Mouse (Mus musculus) neural tube, embryonic 10.5 days (tissue): ENCODE measurements at regions not wholly inside any gene's neighbourhood (a gene's known extent, or its start where the extent isn't known, plus 50 kb on each side); places are given as distances from the start of the nearest gene placed in this dataset.

Experiments
- DNase-seq: peaks from one replicate; pipeline ENCODE4 v3.0.0-alpha.2; 2017; ENCODE audit warnings: low spot score; ENCODE audit errors: extremely low spot score

DNA sequence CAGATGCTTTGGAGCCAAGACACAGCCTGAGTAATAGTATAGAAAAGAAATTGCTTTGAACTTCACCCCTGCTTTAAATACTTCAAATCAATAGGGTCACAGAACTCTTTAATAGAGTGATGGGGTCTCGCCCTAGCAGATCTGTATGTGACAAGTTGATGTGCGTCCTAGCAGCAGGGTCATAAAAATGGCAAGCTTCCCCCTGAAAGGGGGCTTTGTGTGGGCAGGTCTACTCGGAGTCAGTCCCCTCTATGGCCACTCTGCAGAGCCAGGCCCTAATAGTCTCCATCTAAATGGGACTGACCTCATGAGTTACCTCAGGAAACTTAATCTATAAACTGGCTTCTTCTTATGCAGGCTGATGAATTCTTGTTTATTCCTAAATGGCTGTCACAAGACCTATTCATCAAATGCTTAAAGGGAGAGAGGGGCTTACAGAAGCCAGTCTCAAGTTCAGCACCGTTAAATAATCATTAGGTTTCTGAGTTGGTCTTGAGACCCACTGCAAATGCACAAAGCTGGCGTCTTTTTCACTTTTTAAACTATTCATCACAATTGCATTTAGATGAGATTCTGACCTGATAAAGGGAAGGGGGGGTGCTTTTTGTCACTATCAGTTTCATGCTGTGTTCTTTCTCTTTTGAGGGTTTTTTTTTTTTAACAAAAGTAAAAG lies 457.0 kb upstream of the Fam92a start:
- peak; percentile 40 for DNase-seq

DNA sequence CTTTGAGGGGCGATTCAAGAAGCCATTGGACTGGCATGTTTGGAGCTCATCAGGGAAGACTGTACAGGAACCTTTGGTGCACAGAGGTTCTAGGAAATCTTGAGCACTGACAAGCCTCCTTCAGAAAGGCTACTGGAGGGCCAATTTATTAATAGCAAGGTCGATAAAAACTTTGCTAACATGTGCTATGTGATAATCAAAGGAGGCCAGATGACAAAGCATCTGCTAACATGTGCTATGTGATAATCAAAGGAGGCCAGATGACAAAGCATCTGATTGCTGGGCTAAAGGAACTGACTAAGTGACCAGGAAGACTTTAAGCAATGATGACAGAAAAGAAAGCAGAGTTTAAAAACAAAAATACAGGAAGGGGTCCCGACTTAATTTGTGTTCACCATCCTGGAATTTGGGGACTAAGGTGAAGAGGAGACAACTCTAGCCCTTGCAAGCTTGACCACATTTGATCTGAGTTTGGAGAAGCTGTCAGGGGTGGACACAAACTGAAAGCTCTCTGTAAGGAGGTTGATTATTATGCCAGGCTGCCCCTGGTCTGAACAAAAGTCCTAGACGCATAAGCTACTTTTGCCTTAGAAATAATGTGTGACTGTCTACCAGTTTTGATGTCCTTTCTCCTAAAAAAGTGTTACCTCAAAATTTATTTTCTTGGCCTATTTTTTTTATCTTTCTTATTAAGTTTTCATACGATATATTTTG lies 455.5 kb upstream of the Fam92a start:
- no peak for DNase-seq

DNA sequence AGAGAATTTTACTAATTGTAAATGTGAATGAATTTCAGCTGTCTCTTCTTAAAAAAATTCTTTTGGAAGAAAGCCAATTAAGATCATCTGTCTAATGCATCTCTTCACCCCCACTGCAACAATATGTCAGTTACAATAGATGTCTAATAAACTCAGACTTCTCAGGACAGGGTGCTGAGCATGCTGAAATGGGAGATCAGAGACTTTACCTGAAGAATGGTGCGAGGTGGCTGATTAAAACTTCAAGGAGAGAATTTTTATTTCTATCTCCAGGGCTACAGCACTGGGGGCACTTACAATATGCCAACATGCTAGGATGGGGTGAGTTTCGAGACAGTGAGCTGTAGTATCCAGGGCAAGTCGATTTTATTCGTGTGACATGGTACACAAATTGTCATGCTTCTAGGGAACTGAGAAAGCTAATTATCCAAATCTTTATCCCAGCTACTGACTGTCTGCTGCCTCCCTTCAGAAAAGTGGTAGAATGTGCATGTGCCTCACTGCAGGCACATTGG lies 449.0 kb upstream of the Fam92a start:
- no peak for DNase-seq

DNA sequence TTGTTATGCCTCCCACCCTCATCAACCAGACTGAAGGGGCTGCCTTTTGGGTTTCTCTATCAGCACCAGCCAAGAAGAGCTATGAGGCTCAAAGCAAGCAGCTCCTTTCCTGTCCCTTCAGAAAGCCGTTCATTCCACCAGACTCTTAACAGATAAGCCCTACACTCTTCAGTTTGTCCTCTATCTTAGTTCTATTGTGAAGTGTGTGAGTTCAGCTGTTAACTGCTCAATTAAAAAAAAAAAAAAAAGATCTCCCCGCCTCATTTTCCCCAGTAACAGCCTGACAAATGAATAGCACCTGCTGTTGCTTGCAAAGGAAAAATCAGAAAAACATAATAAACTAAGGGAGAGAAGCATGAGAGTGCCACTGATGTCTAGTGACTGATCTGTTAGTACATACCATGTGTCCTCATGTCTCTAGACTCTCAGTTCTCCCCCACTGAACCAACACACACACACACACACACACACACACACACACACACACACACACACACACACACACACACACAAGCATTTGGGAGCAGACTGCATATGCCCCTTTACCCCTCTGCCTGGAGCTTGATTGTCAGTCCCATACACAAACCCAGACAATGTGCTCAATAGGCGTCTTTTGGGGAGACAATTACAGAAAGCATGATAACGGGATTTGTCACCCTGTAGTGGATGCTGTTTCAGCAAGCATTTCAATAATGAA lies 448.4 kb upstream of the Fam92a start:
- DNase-seq, result no peak

- DNase-seq, result no peak
These were observed 444.9 kb upstream of the Fam92a start for GRCm38 (mm10) chr4:12616665-12617064.

- DNase-seq, result no peak
These were observed 439.7 kb upstream of the Fam92a start for GRCm38 (mm10) chr4:12611511-12611910.

DNA sequence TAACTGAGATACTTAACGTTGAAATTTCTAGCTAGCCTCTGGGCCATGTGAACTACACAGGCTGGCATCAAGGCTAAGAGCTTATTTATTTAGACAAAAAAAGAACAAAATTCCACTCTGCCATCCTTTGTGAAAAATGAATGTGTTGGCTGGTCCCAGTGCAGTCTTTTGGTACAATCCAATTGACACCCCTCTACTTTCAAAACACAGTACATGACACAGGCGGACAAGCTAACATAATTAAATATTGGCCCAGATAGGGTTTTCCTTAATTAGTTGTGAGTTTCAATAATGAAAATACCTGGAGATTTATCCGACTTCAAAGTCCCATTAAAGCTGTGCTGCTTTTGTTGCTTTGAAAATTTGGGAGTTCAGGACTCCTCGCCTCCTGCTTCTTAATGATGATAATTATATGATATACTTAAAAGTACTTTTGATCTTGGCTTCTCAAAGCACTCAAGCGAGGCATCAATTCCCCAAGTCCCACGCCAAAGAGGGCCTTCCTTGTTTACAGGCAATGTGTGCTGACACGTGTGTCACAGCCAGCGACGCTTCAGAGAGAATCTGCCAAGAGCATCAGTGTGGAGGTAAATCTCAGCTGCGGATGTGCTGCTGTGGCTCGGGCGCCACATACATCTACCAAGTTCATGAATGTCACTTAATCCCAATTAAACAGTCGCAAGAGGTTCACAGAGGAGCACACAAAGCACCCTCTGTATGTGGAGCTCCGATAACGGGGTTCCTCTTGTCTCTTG lies 429.5 kb upstream of the Fam92a start:
- no peak for DNase-seq

- DNase-seq, result no peak
These were observed 424.1 kb upstream of the Fam92a start for GRCm38 (mm10) chr4:12595801-12596515.

DNA sequence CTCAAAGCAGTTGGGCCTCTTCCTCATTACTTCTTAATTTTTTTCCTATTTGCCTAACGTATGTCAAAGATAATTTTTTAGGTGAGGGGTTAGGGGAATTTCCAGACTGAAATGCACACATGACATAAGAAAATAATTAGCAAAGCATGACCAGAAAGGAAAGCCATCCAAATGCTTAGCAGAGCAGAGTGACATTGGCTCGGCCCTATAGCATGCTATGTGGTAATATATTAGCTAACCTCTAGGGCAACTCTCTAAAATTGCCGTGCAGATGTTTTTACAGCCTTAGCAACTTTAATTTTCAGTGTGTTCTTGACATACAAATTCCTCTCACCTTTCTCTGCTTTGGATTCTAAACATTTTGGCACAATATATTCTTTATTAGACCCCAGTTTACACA lies 421.2 kb upstream of the Fam92a start:
- DNase-seq, result no peak

- no peak for DNase-seq
These were observed 406.3 kb upstream of the Fam92a start for GRCm38 (mm10) chr4:12578102-12578501.

GRCm38 (mm10) chr4:12571881-12572280 lies 400.1 kb upstream of the Fam92a start:
- no peak for DNase-seq

- DNase-seq, result no peak
These were observed 398.9 kb upstream of the Fam92a start for GRCm38 (mm10) chr4:12570689-12571088.

GRCm38 (mm10) chr4:12567643-12568042 lies 395.8 kb upstream of the Fam92a start:
- no peak for DNase-seq

DNA sequence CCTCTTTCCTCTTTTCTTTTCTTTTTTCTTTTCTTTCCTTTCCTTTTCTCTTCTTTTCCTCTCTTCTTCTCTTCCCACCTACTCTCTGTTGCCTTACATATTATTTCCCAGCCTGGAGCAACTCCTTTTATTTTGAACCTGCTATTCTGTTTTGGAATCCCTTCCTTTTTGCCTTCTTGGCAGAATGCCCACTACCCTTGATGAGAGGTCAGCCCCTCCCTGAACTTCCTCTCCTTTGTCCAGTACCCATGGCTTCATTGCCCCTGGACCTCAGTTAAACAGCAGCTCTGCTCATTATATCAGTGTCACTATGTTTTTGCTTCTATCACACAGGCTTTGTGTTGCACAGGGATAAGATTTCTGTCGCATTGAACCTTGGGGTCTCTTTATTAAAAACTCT lies 391.2 kb upstream of the Fam92a start:
- DNase-seq, result no peak

- DNase-seq, result no peak
These were observed 388.7 kb upstream of the Fam92a start for GRCm38 (mm10) chr4:12560546-12560945.

GRCm38 (mm10) chr4:12560015-12560414 lies 388.2 kb upstream of the Fam92a start:
- DNase-seq, result no peak

- no peak for DNase-seq
These were observed 385.3 kb upstream of the Fam92a start for GRCm38 (mm10) chr4:12557105-12557504.

- DNase-seq, result no peak
These were observed 377.4 kb upstream of the Fam92a start for GRCm38 (mm10) chr4:12549265-12549664.

- DNase-seq, result no peak
These were observed 372.1 kb upstream of the Fam92a start for GRCm38 (mm10) chr4:12543906-12544305.

- no peak for DNase-seq
These were observed 369.7 kb upstream of the Fam92a start for GRCm38 (mm10) chr4:12541508-12541907.
